Mouse (Mus musculus) megakaryocyte, embryonic 14.5 days (primary cell): Measurements from ENCODE around the gene Ahdc1. TPM values are rescaled to one million over a fixed set of nuclear protein-coding genes. Genes with fewer than 3 reads are reported as not detected.
"Not testable (repeated sequence)": the region's sequence is repeated elsewhere in the genome, so short reads cannot be mapped to it uniquely, and the experiment has no call there.

Experiments used
- H3K27me3 ChIP-seq: replicated peaks from 2 replicates; pipeline ENCODE3; 2012; ENCODE audit warnings: inconsistent platforms
- H3K36me3 ChIP-seq: replicated peaks from 2 replicates; pipeline ENCODE3; 2012; ENCODE audit warnings: low read length, inconsistent platforms, mixed read lengths
- H3K4me1 ChIP-seq: 2 replicates; pipeline ENCODE4 v1.6.1; 2012; ENCODE audit warnings: inconsistent platforms
- H3K4me3 ChIP-seq: replicated peaks from 2 replicates; pipeline ENCODE3; 2012; ENCODE audit warnings: moderate library complexity, mild to moderate bottlenecking, inconsistent platforms
- H3K9me3 ChIP-seq: 2 replicates; pipeline ENCODE4 v1.6.1; 2012; ENCODE audit warnings: inconsistent platforms
- FLI1 ChIP-seq: IDR thresholded peaks from 2 replicates; pipeline ENCODE4 v1.6.1; 2012; ENCODE audit warnings: low read length, inconsistent platforms, mixed read lengths
- GATA1 ChIP-seq: IDR thresholded peaks from 3 replicates; pipeline ENCODE4 v1.6.1; 2012; ENCODE audit warnings: mixed read lengths, low read length, inconsistent platforms, borderline replicate concordance
- polyA plus RNA-seq: library from polyadenylated mRNA; stranded (reverse); fragments of >175 nt; gene quantifications from 2 replicates; pipeline ENCODE4 v1.2.3, GENCODE M21; 2012; ENCODE audit warnings: low replicate concordance; ENCODE audit not compliant: insufficient read depth

Gene Ahdc1
- polyA plus RNA-seq, 1 experiment, result 42.4 TPM

- Histone ChIP-seq H3K27me3 (peaks cover 12% of the 10 kb centered on the region), H3K4me3 (no peak overlapping the region), H3K4me1 (peaks cover 58% of the 10 kb centered on the region), H3K36me3 (no peaks in the 10 kb centered on the region), H3K9me3 (no peaks in the 10 kb centered on the region)
- no peak for TF ChIP-seq FLI1
Observed at GRCm38 (mm10) chr4:132988581-132989355, 22.3 kb upstream of the Ahdc1 start.

GRCm38 (mm10) chr4:132993553-132993952, 17.5 kb upstream of the Ahdc1 start:
- TF ChIP-seq GATA1, result no peak
- no peak overlapping the region for H3K4me3 ChIP-seq
- H3K36me3 ChIP-seq, result peaks cover 8% of the 10 kb centered on the region
- no peaks in the 10 kb centered on the region for H3K9me3 ChIP-seq
- H3K4me1 ChIP-seq, result peaks cover 45% of the 10 kb centered on the region
- peaks cover 2% of the 10 kb centered on the region for H3K27me3 ChIP-seq

DNA sequence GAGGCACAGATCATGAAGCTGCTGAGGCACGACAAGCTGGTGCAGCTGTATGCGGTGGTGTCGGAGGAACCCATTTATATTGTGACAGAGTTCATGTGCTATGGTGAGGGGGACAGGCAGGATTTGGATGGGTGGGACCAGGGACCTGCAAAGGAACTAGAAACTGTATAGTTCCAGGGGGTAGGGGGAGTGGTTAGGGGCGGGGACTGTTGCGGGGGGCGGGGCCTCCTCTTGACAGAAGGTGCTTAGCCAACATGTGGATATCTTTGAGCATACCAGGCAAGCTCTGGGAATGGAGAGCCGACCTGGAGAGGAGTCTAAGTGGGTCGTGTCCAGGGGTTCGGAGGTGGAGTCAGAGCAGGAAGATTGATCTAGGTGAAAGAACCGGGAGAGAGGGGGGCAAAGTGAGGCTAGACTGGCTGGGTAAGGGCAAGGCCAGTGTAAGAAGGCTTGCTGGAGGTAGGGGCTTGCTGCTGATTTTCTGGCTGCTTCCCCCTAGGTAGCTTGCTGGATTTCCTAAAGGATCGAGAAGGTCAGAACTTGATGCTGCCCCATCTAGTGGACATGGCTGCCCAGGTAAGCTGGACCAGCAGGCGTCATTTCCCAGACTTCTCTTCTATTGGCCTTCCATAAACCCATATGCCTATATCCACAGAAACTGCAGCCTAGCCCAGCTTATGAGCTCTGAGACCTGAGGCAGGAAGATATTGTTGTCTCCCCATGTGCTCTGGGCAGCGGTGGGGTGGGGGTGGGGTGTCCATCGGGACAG, 13.4 kb upstream of the Ahdc1 start:
- Histone ChIP-seq H3K4me3 (no peak overlapping the region), H3K4me1 (peaks cover 33% of the 10 kb centered on the region), H3K36me3 (peaks cover 15% of the 10 kb centered on the region), H3K9me3 (no peaks in the 10 kb centered on the region), H3K27me3 (peaks cover 9% of the 10 kb centered on the region)
- TF ChIP-seq GATA1 (no peak), FLI1 (no peak)

DNA sequence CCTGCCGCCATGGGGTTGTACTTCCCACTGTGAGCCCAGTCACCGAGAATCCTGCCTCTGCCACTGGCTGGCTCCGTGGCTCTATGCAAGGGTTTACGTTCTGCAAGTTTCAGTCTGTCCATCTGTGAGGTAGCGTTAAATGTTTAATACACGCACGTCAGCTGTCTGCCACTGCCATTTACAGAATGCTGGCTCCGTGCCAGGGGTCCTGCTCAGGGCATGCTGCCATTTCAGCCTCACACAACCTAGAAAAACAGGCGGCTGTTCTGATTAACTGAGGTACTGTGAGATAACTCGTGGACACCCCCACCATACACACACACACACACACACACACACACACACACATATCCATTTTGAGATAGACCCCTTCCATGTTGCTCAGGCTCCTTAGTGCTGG, 8.2 kb upstream of the Ahdc1 start:
- peaks cover 47% of the 10 kb centered on the region for H3K4me1 ChIP-seq
- H3K4me3 ChIP-seq, result no peak overlapping the region
- no peaks in the 10 kb centered on the region for H3K9me3 ChIP-seq
- TF ChIP-seq GATA1 (no peak), FLI1 (no peak)
- peaks cover 12% of the 10 kb centered on the region for H3K27me3 ChIP-seq
- peaks cover 9% of the 10 kb centered on the region for H3K36me3 ChIP-seq

GRCm38 (mm10) chr4:133003316-133004018, 7.6 kb upstream of the Ahdc1 start:
- TF ChIP-seq FLI1 (no peak), GATA1 (no peak)
- Histone ChIP-seq H3K9me3 (no peaks in the 10 kb centered on the region), H3K4me3 (no peak overlapping the region)

DNA sequence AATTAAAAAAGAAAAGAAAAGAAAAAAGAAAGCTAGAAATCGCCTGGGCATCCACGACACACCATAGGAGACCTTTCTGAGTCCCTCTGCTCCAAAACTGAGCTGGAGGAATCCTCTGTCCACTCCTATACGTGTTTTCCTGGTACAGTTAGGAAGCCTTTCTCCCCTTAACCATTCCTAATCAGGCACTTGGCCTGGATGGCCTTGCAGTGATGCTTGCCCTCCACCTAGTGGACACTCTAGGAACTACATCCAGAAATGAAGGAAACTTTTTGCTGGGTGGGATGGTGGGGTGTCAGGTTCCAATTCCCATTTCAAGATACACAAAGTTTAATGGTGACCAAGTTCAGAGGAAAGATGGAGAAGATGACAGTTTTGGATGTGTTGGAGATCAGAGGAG, 5.8 kb upstream of the Ahdc1 start:
- no peaks in the 10 kb centered on the region for H3K9me3 ChIP-seq
- peaks cover 59% of the 10 kb centered on the region for H3K4me1 ChIP-seq
- H3K27me3 ChIP-seq, result peaks cover 12% of the 10 kb centered on the region
- H3K36me3 ChIP-seq, result peaks cover 1% of the 10 kb centered on the region
- H3K4me3 ChIP-seq, result peak overlapping the region; percentile 7
- TF ChIP-seq GATA1, result no peak
- no peak for TF ChIP-seq FLI1

More at GRCm38 (mm10) chr4:133003316-133004018, 7.6 kb upstream of the Ahdc1 start:
- Histone ChIP-seq H3K4me1 (peaks cover 48% of the 10 kb centered on the region), H3K36me3 (peaks cover 8% of the 10 kb centered on the region), H3K27me3 (peaks cover 12% of the 10 kb centered on the region)

DNA sequence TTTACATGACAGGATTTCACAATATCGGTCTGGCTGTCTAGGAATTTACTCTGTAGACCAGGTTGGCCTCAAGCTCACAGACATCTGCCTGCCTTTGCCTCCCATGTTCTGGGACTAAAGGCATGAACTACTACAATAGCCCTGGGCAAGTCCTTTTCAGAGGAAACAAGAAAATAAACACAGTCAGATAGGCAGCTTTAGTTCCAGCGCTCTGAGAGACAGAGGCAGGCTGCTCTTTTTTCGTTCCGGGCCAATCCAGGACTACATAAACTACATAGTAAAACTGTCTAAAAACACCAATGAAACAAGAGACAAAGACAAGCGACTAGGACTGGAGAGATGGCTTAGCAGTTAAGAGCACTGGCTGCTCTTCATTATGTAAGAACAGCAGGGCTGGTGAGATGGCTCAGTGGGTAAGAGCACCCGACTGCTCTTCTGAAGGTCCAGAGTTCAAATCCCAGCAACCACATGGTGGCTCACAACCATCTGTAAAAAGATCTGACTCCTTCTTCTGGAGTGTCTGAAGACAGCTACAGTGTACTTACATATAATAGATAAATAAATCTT, 5.1 kb upstream of the Ahdc1 start:
- peaks cover 66% of the 10 kb centered on the region for H3K4me1 ChIP-seq
- H3K36me3 ChIP-seq, H3K9me3 ChIP-seq, H3K4me3 ChIP-seq: not testable (repeated sequence)
- peaks cover 14% of the 10 kb centered on the region for H3K27me3 ChIP-seq

DNA sequence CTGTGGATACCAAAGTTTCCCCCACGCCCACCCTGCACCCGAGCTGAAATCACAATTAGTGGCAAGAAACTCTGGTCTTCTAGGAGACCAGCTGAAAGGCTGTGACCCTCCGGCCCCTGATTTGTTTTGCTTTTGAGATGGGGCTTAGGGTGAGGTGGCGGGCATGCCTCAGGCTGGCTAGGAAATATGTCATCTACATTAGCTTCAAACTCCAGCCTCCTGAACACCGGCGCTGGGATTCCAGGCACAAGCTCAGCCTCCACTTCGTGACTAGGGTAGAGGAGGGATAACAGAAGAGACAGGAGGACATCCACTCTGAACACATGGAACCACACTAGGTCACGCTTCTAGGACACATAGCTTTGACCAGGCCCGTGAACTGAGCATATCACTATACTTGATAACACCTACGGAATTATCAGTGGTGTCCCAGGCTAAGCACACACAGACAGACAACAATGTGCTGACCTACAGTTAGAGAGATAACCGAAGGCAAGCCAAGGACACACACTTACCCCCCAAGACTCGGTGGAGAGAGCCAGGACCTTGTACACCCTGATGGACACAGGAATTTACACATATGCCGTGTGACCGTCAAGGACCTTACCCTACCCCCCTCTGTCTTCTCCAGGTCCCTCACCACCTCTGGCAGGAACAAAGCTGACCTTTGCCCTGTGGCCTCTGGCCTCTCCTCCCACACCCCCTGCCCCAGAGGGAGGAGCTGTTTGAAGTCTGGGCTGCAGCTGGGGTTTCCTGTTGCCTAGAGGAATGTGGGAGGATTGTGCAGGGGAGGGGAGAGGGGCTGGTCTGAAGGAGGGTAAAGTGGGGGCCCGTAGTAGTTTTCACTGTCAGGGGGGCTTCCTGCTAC, 3.3 kb upstream of the Ahdc1 start:
- Histone ChIP-seq H3K9me3 (no peaks in the 10 kb centered on the region), H3K4me3 (no peak overlapping the region), H3K36me3 (no peaks in the 10 kb centered on the region), H3K27me3 (peaks cover 13% of the 10 kb centered on the region), H3K4me1 (peaks cover 63% of the 10 kb centered on the region)
- no peak for TF ChIP-seq GATA1
- TF ChIP-seq FLI1, result no peak

DNA sequence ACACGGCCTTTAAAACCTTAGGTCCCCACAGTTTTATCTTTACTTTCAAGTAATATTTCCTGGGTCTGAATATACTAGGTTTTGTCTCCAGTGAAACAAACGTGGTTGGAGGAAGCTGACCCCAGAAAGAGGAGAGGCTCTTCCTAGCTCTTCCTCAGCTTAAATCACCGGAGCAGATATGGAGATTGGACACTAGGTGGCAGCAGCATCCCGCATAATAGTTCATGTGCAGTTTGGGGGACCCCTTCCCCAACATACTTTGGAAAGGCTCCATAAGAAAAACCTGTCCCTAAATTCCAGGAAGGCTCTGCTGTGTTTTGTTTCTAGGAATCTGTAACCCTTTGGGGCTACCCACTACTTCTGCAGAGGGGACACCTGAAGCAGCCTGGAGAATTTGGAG, 1.9 kb upstream of the Ahdc1 start:
- Histone ChIP-seq H3K4me3 (no peak overlapping the region), H3K9me3 (no peaks in the 10 kb centered on the region), H3K36me3 (peaks cover 1% of the 10 kb centered on the region), H3K27me3 (peaks cover 10% of the 10 kb centered on the region), H3K4me1 (peaks cover 66% of the 10 kb centered on the region)
- TF ChIP-seq GATA1 (no peak), FLI1 (no peak)
